Mouse (Mus musculus) neural tube, embryonic 11.5 days (tissue): Measurements from ENCODE around the gene Clec4n. TPM values are rescaled to one million over a fixed set of nuclear protein-coding genes. Genes with fewer than 3 reads are reported as not detected.
"Not testable (repeated sequence)": the region's sequence is repeated elsewhere in the genome, so short reads cannot be mapped to it uniquely, and the experiment has no call there.

Experiments used
- ATAC-seq: fragments of 200-750 bp; cut with Nextera tagmentation; 2 replicates; pipeline ENCODE4 v1.8.0; 2017; ENCODE audit warnings: moderate number of reproducible peaks, mild to moderate bottlenecking, moderate TSS enrichment, moderate library complexity; ENCODE audit not compliant: insufficient read depth, low FRiP score, low TSS enrichment
- DNase-seq: peaks from one replicate; pipeline ENCODE4 v3.0.0-alpha.2; 2015; ENCODE audit warnings: low spot score
- H3K27ac ChIP-seq: fragments of 300-500 bp; sonication (generic); 2 replicates; pipeline ENCODE4 v1.5.1; 2014; ENCODE audit warnings: low read depth, mild to moderate bottlenecking, low read length
- H3K27me3 ChIP-seq: fragments of 300-500 bp; sonication (generic); 2 replicates; pipeline ENCODE4 v1.6.1; 2014; ENCODE audit warnings: mild to moderate bottlenecking, low read length, mixed read lengths; ENCODE audit not compliant: control insufficient read depth, insufficient read depth
- H3K36me3 ChIP-seq: fragments of 300-500 bp; sonication (generic); 2 replicates; pipeline ENCODE4 v1.6.1; 2014; ENCODE audit warnings: mild to moderate bottlenecking, low read length, moderate library complexity, mixed read lengths; ENCODE audit not compliant: control insufficient read depth, insufficient read depth
- H3K4me1 ChIP-seq: fragments of 300-500 bp; sonication (generic); 2 replicates; pipeline ENCODE4 v1.6.1; 2014; ENCODE audit warnings: low read length, mixed read lengths; ENCODE audit not compliant: control insufficient read depth, insufficient read depth
- H3K4me2 ChIP-seq: fragments of 300-500 bp; sonication (generic); 2 replicates; pipeline ENCODE4 v1.6.1; 2014; ENCODE audit warnings: low read depth, mild to moderate bottlenecking, moderate library complexity
- H3K4me3 ChIP-seq: fragments of 300-500 bp; sonication (generic); 2 replicates; pipeline ENCODE4 v1.5.1; 2014; ENCODE audit warnings: low read depth, low read length
- H3K9ac ChIP-seq: fragments of 300-500 bp; sonication (generic); 2 replicates; pipeline ENCODE4 v1.6.1; 2014; ENCODE audit warnings: mild to moderate bottlenecking, low read length
- H3K9me3 ChIP-seq: fragments of 300-500 bp; sonication (generic); 2 replicates; pipeline ENCODE4 v1.6.1; 2016; ENCODE audit warnings: low read length; ENCODE audit not compliant: control insufficient read depth
- WGBS: fragments of 180-500 bp; shearing (Covaris S2); extraction: QIAGEN DNeasy Blood & Tissue Kit; methylation state at CpG from one replicate; pipeline ENCODE4 v1.1.7; 2014; 5-methylcytosine and 5-hydroxymethylcytosine counted together
- polyA plus RNA-seq: library from polyadenylated mRNA; unstranded; fragments of >200 nt; fragmentation: Nextera tagmentation; extraction: Ambion mirVana; gene quantifications from 2 replicates; pipeline ENCODE4 v1.2.1, GENCODE M21; 2014

Gene Clec4n
- polyA plus RNA-seq, 1 experiment from 2014 or later, result not detected

GRCm38 (mm10) chr6:123279443-123279842 lies 49.8 kb downstream of the Clec4n start:
- no peak for DNase-seq
- WGBS, result 93% methylated on average over 2 of the region's 2 CpGs

DNA sequence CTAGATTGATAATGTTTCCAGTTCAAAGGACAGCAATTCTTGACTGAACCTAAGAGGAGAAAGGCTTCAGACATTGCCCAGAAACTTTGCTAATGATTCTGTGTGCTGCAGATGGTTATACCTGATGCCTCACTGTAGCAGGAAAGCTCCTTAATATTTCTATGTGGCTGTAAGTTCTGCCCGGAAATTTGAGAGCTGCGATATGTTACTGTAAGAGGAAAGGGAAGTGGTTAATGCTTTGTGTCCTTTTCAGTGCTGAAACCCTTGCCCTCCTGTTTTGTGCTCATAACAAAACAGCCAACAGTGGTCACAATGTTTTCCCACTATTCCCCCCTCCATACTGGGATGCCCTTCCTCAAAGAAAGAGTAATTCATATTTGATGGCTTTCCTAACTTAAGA lies 56.7 kb downstream of the Clec4n start:
- Histone ChIP-seq H3K9me3 (no peaks in the 10 kb centered on the region), H3K27ac (no peak overlapping the region), H3K27me3 (no peaks in the 10 kb centered on the region), H3K4me2 (no peak overlapping the region), H3K4me3 (no peak overlapping the region), H3K4me1 (no peaks in the 10 kb centered on the region), H3K9ac (no peak overlapping the region), H3K36me3 (no peaks in the 10 kb centered on the region)
- WGBS, result 91% methylated on average over 2 of the region's 2 CpGs
- no peak for DNase-seq
- ATAC-seq, result no peak

More at GRCm38 (mm10) chr6:123279443-123279842, 49.8 kb downstream of the Clec4n start:
- no peaks in the 10 kb centered on the region for H3K27me3 ChIP-seq
- H3K27ac ChIP-seq, result no peak overlapping the region
- no peak overlapping the region for H3K4me2 ChIP-seq
- no peaks in the 10 kb centered on the region for H3K9me3 ChIP-seq
- no peaks in the 10 kb centered on the region for H3K4me1 ChIP-seq
- H3K4me3 ChIP-seq, result no peak overlapping the region
- H3K36me3 ChIP-seq, result no peaks in the 10 kb centered on the region
- no peak for ATAC-seq
- no peak overlapping the region for H3K9ac ChIP-seq

DNA sequence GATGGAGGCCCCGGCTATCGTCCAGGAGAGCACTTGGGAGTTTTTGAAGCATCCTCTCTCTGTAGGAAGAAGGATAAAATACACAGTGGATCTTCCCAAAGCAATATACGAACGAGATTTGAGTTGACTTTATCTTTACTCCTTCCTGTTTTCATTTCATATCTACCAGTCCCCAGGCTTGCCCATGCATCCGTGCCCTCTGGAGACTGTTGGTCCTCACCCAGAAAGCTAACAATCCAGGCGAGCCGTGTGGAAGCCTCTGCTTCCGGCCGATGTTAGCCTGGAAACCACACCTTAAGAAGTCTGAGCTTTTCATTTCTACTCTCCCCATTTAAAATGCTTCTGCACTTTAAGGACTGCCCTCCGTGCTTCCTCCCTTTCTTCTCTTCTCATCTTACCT lies 59.3 kb downstream of the Clec4n start:
- Histone ChIP-seq H3K4me3 (no peak overlapping the region), H3K27me3 (no peaks in the 10 kb centered on the region), H3K4me2 (no peak overlapping the region), H3K27ac (no peak overlapping the region), H3K4me1 (no peaks in the 10 kb centered on the region), H3K36me3 (no peaks in the 10 kb centered on the region), H3K9ac (no peak overlapping the region), H3K9me3 (no peaks in the 10 kb centered on the region)
- ATAC-seq (no peak), DNase-seq (no peak)
- 91% methylated on average over 10 of the region's 10 CpGs for WGBS

GRCm38 (mm10) chr6:123289753-123290152 lies 60.1 kb downstream of the Clec4n start, which contains the start of gene Clec4e:
Gene Clec4e (minus strand): TSS chr6:123289870.
- 87% methylated on average over 4 of the region's 4 CpGs for WGBS
- H3K27me3 ChIP-seq, result no peaks in the 10 kb centered on the region

GRCm38 (mm10) chr6:123292751-123293400 lies 63.2 kb downstream of the Clec4n start:
- H3K4me2 ChIP-seq, result no peak overlapping the region
- 94% methylated on average over 1 of the region's 1 CpGs for WGBS

More at GRCm38 (mm10) chr6:123289753-123290152, 60.1 kb downstream of the Clec4n start, which contains the start of gene Clec4e:
- H3K4me3 ChIP-seq, result no peak within 1 kb of the TSS
- no peak within 1 kb of the TSS for H3K27ac ChIP-seq
- no peaks in the 10 kb centered on the region for H3K9me3 ChIP-seq
- ATAC-seq (no peak), DNase-seq (no peak)
- no peak within 1 kb of the TSS for H3K4me2 ChIP-seq
- H3K9ac ChIP-seq, result no peak within 1 kb of the TSS
- no peaks in the 10 kb centered on the region for H3K36me3 ChIP-seq
- no peaks in the 10 kb centered on the region for H3K4me1 ChIP-seq

GRCm38 (mm10) chr6:123293509-123293908 lies 63.9 kb downstream of the Clec4n start:
- not testable (repeated sequence) for H3K36me3 ChIP-seq, H3K4me1 ChIP-seq, H3K9ac ChIP-seq, H3K4me3 ChIP-seq, ATAC-seq, H3K9me3 ChIP-seq, H3K27me3 ChIP-seq, DNase-seq, H3K4me2 ChIP-seq, H3K27ac ChIP-seq
- 89% methylated on average over 11 of the region's 11 CpGs for WGBS

More at GRCm38 (mm10) chr6:123292751-123293400, 63.2 kb downstream of the Clec4n start:
- Histone ChIP-seq H3K27ac (no peak overlapping the region), H3K9ac (no peak overlapping the region), H3K27me3 (no peaks in the 10 kb centered on the region), H3K36me3 (no peaks in the 10 kb centered on the region), H3K4me1 (no peaks in the 10 kb centered on the region), H3K4me3 (no peak overlapping the region), H3K9me3 (no peaks in the 10 kb centered on the region)
- DNase-seq (no peak), ATAC-seq (no peak)

Other genes with a start within 250 kb of the Clec4n start
- not detected in 2 replicates for gene Clec4a4, start 239.5 kb upstream of the Clec4n start, polyA plus RNA-seq
- not detected in 2 replicates for gene Clec4b1, start 179.9 kb upstream of the Clec4n start, polyA plus RNA-seq
- 0.64 and 0.99 TPM in 2 replicates for gene Clec4a2, start 123.4 kb upstream of the Clec4n start, polyA plus RNA-seq
- gene Clec4b2, start 57.0 kb upstream of the Clec4n start, polyA plus RNA-seq, result not detected in 2 replicates
- 0.27 TPM in 1 of 2 replicates, not detected in the other for gene Clec4d, start 32.3 kb downstream of the Clec4n start, polyA plus RNA-seq
- not detected in 2 replicates for gene Clec4e, start 60.0 kb downstream of the Clec4n start, polyA plus RNA-seq
- gene Vmn2r19, start 78.5 kb downstream of the Clec4n start, polyA plus RNA-seq, result not detected in 2 replicates
- gene Vmn2r20, start 188.3 kb downstream of the Clec4n start, polyA plus RNA-seq, result not detected in 2 replicates